Mouse (Mus musculus) left cerebral cortex, postnatal 10 days (tissue): ENCODE measurements at regions not wholly inside any gene's neighbourhood (a gene's known extent, or its start where the extent isn't known, plus 50 kb on each side); places are given as distances from the start of the nearest gene placed in this dataset.

Experiments used
- DNase-seq, 2 experiments: peaks; one replicate each; pipeline ENCODE4 v3.0.0; 2021 to 2022; ENCODE audit warnings: low spot score in 2 of 2, mixed read lengths in 1 of 2; ENCODE audit errors: extremely low spot score in 1 of 2
- intact Hi-C: fragments of 180-260 bp; cut with DNase I; formaldehyde crosslinking; loops from one replicate; pipeline ENCODE4 v1.15.1; 2025

GRCm38 (mm10) chr10:39228027-39228426, 64.4 kb upstream of the Ccn6 start:
- DNase-seq: no peak
- intact Hi-C loops: loop anchor here (5.0 to 10.0 kb wide), 2 partner anchors 46 to 507 kb away; partner anchors contain the start of gene Rev3l

DNA sequence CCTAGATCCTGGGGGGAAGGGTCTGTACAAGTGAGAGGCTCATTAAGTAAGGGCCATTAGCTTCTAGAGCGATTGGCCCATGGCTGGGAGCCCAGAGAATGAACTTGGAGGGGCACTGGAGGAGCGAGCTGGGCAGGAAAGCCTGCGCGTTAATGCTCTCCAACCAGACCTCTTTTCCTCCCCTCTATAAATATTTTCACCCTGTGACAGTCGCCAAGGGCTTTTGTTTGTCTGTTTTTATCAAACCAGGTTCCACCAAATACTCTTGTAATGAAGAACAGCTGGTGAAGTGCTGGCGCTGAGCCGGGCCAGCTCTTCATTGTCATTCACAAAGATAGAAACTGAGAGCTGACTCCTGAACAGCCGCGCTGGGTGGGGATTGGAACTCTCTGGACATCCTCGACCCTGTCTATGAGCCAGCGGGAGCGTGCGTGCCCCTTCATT, 63.9 kb upstream of the Ccn6 start:
- peak in 1 of 2 experiments; percentile 36 for DNase-seq
- intact Hi-C loops: loop anchor here (5.0 to 10.0 kb wide), 2 partner anchors 45 to 507 kb away; partner anchors contain the start of gene Rev3l

- no peak for DNase-seq
- intact Hi-C loops: loop anchor here (5.0 to 10.0 kb wide), 2 partner anchors 44 to 508 kb away; partner anchors contain the start of gene Rev3l
Observed at GRCm38 (mm10) chr10:39226518-39226917, 62.9 kb upstream of the Ccn6 start.

DNA sequence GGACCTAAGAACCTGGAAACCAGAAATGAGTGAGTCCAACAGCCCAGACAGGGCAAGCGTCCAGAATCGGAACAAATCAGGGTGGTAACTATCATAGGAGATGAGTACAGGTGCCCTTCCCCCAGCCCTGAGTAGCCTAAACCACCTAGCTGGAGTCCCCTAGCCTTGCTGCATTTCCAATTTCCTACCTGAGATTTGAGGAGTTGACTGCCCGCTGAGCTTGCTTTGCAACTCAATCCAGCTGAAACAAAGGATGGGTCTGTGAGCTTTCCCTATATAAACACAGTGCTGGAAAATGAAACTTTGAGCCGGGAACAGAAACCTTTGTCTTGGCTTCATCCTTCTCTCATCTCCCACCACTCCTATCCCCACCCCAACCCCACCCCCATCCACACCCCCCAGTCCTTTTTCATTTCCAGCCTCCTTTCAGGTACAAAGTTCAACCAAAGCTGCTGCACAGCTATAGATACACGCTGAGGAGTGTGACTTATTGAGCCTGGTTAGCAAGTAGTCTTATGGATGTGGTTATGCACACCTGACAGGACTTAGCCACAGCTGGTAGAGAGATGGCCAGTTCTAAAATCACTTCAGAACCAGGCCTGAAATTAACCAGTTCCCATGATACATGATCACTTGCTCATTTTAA, 61.0 kb upstream of the Ccn6 start:
- intact Hi-C loops: loop anchor here (5.0 to 10.0 kb wide), 2 partner anchors 42 to 510 kb away; partner anchors contain the start of gene Rev3l
- DNase-seq: no peak

DNA sequence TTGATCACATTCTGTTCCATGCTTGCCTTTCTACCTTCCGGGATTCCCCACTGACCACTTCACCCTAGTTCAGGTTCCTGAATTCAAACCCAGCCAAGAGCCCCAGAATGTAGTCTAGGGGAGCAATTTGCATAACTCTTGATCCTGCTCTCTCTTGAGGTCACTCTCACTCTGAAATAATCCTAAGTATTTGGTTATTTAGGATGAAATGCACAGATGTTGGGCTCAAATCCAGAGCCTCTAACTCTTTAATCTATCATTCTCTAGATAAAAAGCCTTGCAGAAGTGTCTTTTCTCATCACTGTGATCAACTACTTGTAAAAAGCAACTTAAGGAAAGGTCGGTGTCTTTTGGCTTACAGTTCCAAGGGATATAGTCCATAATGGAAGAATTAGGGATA, 57.4 kb upstream of the Ccn6 start:
- intact Hi-C loops: loop anchor here (10.0 kb wide), 1 partner anchor 514 kb away; the partner anchor contains the start of gene Rev3l
- no peak for DNase-seq

GRCm38 (mm10) chr10:39219366-39219765, 55.8 kb upstream of the Ccn6 start:
- intact Hi-C loops: no loop called here
- DNase-seq: no peak

DNA sequence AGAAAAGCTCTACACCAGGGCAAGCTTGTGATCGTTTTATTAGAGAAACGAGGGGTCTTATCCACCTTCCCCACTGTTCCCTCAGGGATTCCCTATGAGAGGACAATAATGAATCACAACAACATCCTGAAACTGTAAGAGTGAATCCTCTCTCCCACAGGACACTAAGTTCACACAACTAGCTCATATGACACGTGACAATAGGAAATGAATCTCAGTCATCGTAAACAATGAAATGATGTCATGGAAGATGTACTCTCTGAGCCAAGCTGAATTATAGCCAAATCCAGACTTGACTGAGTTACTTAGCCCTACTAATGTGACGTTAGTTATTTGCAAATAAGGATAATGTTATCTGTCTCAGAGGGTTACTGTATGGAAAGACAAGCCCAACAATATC, 54.6 kb upstream of the Ccn6 start:
- no peak for DNase-seq
- intact Hi-C loops: no loop called here

DNA sequence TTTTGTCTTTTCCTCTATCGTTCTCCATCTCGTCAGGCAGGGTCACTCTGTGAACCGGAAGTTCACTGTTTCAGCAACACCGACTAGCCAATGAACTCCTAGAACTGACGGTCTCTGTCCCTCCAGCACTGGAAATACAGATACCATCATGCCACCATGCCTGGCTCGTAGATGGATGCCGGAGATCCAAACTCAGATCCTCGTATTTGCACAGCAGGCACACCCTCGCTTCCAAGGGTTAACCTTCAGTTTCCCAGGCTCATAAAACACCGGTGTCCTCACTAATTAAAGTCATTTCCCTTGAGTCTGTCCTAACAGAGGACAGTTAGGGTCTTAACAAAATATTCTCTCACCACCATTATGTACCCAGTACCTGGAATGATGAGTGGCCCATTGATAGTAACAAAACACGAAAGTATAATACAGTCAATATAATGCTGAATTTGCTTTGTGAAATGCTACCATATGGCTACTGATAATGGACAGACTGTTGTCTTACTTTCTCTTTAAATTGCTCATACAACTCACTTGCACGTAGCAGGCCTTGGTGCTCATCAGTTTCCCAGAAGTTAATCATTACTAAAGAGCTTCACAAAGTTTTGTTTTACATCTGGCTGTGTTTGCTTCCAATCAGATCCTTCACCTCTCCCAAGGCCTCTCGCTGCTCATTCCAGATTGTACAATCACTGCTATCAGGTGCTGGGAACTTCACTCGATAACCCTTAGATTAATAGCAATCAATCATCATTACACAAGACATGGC, 52.7 kb upstream of the Ccn6 start:
- intact Hi-C loops: no loop called here
- no peak for DNase-seq

DNA sequence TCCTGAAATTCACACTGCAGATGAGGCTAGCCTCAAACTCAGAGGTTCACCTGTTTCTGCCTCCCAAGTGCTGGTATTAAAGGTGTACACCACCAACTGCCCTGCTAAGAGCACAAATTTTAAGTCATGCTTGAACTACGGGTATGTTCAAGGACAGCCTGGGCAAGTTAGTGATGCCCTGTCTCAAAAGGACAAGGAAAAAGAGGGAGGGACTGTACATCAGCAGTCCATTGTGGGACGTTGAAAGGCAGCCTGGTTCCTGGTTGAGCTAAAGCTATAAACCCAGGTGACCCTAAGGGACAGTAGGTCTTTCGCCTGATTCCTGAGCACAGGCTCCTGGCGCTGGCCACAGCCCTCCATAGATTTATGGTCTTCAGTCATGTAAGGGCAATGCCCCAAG, 51.0 kb upstream of the Ccn6 start:
- intact Hi-C loops: no loop called here
- DNase-seq: no peak
